Mouse (Mus musculus): Measurements from ENCODE around the gene Prnp.

Prnp gene

DNA sequence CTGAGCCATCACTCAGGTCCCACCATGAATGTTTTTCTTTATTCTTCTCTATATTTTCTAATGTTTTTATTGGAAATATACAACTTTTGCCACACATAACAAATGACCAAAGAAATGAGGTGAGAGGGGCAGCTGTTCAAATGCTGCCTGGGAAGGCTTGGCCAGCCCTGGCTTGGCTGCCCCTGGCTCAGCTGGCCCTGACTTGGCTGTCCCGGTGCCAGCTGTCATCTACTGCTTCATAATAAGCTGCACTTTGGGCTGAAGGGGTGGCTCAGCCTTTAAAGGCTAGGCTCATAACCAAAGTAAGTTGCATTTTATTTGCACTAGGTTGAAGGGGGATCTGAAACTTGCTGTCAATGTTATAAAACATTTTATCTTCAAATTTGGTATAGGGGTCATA, 2.9 kb upstream of the Prnp start:
- DNase-seq (ENCODE audit: inconsistent ontology term) = no peak

- no peak for DNase-seq (ENCODE audit: inconsistent ontology term)
Observed at GRCm38 (mm10) chr2:131907311-131907710, 2.4 kb upstream of the Prnp start.

GRCm38 (mm10) chr2:131908351-131908861, 1.3 kb upstream of the Prnp start:
- no peak for DNase-seq (ENCODE audit: inconsistent ontology term)

DNA sequence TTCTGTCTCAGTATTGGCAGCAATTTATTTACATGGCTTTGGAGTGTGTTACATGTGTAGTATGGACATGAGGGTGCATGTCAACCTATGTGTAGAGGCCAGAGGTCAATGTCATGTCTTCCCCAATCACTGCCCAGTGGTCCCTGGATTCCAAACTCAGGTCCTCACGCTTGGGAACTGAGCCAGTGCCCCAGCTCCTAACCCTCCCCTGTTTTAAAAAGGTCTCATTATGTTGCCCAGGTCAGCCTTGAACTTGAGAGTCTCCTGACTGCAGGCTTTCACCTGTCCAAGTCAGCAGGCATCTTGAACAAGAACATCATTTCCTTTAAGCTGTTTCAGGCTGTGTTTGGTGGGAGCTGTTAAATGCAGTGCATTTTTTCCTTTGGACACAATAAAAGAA, 822 bp upstream of the Prnp start:
- no peak for DNase-seq (ENCODE audit: inconsistent ontology term)

GRCm38 (mm10) chr2:131910847-131911246, 1.1 kb downstream of the Prnp start:
- no peak for DNase-seq (ENCODE audit: inconsistent ontology term)

DNA sequence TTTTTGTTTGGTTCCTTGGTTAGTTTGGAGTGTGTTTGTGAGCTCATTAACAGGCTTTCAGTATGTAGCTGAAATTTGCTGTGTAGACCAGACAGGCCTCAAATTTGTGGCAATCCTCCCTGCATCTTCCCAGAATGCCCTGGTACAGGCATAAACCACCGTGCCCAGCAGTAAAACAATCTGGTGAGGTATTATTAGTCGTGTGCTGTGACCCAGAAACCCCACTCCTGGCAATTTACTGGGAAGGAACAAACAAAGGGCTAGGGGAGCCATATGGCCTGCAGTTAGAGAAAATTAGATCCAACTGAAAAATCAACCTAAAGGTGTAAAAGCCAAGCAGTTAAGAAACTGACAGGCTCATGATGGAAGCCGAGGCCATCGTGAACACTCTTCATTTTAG, 1.6 kb downstream of the Prnp start:
- no peak for DNase-seq (ENCODE audit: inconsistent ontology term)

GRCm38 (mm10) chr2:131912526-131913258, 3.0 kb downstream of the Prnp start:
- no peak for DNase-seq (ENCODE audit: inconsistent ontology term)

- no peak for DNase-seq (ENCODE audit: inconsistent ontology term)
Observed at GRCm38 (mm10) chr2:131932275-131932902, 22.7 kb downstream of the Prnp start.

DNA sequence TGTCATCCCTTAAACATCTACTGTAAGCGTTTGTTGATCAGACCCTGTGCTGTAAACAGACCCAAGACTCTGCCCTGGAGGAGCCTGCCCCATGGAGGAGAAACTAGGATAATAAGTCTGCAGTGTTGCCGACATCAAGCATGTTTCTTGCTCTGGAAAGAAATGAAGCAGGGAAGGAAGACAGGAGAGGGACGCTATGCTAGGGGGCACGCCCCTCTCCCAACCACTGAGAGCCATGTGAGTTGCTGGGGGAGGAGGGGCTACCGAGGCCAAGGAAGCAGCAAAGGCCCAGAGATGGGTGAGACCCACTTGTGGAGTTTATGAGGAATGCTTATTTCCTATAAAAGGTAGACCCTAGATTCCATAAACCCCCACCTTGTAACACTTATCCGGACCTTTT, 23.3 kb downstream of the Prnp start:
- no peak for DNase-seq (ENCODE audit: inconsistent ontology term)

DNA sequence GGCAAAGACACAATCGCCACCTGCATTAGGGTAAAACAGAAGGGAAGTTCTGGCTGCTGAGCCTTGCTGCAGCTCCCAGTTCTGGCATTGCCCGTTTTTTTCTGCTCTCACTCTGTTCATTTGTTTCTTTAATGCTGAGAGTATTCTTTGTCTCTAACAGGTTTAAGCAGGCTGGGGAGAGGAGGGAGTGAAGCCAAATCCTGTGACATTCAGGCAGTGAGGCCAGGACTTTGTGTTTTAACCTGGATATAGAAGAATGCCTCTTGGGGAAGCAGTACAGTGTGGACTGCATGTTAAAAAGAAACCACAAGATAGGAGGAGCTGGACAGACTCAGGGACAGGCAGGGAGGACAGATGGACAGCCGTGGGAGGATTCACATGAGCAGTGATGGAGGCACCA, 23.9 kb downstream of the Prnp start:
- DNase-seq (ENCODE audit: inconsistent ontology term) = no peak

- DNase-seq (ENCODE audit: inconsistent ontology term) = no peak
Observed at GRCm38 (mm10) chr2:131934243-131934642, 24.5 kb downstream of the Prnp start.

DNA sequence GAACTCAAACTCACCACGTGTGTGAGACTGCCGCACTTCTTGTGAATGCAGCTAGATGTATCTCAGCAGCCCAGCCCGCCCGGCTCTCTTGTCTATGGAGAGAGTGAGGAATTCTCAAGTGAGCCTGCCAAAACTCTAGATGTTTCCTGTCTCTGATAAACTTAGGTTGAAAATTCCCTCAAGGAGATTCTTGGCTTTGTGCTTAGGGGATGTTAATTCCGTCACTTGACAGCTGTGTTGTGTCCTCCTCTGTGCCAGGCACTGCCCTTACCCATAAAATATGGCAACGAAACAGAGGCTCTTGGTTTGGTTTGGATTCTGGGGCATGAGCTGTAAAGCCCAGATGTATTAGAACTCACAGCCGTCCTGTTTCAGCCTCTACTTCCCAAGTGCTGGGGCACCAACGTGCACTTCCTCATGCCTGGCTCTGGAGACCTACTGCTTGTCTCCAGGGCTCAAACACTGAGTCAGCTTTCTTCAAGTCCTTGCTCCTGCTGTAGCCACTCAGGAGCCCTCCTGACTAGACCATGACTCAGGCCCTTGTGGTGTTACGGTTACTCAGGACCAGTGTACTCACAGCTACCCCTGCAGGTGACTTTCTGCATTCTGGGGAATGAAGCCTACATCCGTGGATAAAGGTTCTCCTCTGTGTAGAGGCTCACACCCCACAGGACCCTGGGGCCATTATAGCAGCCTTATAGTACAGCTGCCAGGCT, 25.8 kb downstream of the Prnp start:
- DNase-seq (ENCODE audit: inconsistent ontology term) = no peak

DNA sequence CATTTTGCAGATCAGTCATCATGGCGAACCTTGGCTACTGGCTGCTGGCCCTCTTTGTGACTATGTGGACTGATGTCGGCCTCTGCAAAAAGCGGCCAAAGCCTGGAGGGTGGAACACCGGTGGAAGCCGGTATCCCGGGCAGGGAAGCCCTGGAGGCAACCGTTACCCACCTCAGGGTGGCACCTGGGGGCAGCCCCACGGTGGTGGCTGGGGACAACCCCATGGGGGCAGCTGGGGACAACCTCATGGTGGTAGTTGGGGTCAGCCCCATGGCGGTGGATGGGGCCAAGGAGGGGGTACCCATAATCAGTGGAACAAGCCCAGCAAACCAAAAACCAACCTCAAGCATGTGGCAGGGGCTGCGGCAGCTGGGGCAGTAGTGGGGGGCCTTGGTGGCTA, 26.7 kb downstream of the Prnp start:
- DNase-seq (ENCODE audit: inconsistent ontology term) = no peak

- DNase-seq (ENCODE audit: inconsistent ontology term) = no peak
Observed at GRCm38 (mm10) chr2:131939404-131940111, 29.8 kb downstream of the Prnp start.

DNA sequence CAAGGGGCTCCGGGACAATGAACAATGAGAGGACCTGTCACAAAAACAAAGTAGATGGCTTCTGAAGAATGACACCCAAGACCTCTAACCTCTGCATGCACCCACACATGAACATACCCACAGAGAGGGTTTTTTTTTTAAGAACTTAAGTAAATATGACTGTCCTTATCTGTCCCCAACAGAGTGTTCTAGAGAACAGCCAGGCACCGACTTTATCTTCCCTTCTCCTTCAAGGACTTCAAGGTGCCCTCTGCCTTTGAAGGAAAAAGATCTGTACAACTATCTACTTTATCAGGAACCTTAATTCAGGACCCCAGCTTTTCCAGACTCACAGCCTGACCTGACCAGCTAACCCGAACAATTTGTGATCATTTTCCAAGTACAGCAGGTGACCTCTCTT, 30.8 kb downstream of the Prnp start:
- DNase-seq (ENCODE audit: inconsistent ontology term) = no peak

DNA sequence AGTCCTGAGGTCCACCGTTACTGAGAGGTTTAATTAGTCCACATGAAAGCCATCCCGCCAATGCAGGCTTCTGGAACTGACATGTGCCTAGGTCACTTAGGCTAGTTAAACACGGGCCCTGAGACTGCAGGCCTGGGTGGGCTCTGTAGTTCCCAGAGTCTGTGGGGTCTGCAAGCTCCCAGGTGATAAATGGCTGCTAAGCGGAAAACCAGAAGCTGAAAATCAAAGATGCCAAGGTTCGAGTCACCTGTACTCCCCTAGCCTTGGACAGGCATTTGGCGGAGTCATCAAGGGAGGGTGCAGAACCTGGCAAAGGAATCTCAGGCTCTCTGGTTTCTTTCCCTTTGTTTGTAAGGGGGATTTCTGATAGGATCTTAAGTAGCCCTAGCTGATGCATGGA, 31.8 kb downstream of the Prnp start:
- no peak for DNase-seq (ENCODE audit: inconsistent ontology term)

DNA sequence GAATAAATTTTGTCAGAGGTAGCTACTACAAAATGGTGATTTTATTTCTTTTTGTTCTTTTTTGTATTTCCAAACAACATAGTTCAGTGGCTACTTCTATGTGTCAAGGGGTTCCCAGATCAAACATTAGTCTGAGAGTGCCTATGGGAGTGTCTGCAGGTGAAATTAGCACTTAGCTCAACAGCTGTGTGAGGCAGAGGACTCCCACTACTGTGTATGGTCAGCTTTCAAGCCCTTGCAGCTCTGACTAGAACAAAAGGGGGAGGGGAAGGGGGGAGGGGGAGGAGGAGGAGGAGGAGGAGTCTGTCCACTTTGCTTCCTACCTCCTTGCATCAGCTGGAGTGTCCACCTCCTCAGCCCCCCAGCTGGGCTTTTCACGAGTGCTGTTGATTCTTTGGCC, 34.6 kb downstream of the Prnp start:
- DNase-seq (ENCODE audit: inconsistent ontology term) = no peak

GRCm38 (mm10) chr2:131945225-131945624, 35.5 kb downstream of the Prnp start:
- DNase-seq (ENCODE audit: inconsistent ontology term) = no peak

- DNase-seq (ENCODE audit: inconsistent ontology term) = no peak
Observed at GRCm38 (mm10) chr2:131945765-131946164, 36.0 kb downstream of the Prnp start.

DNA sequence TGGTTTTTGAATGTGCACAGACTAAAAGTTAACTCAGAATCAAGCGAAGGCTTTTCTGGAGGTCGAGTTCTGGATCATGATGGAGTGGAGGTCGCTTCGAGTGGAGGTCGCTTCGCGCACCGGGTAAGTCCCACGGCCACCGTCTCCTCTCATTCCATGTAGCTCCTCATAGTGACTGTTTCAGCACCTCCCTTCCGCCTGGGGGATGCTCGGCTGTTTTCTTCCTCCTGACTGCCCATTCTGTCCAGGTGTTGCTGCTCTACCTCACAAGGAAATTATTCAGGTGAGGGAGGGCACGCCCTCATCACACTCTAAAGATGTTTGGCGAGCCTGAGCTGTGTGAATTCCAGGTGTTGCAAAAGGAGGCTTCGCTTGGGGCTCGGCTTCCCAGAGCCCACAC, 36.6 kb downstream of the Prnp start:
- no peak for DNase-seq (ENCODE audit: inconsistent ontology term)

DNA sequence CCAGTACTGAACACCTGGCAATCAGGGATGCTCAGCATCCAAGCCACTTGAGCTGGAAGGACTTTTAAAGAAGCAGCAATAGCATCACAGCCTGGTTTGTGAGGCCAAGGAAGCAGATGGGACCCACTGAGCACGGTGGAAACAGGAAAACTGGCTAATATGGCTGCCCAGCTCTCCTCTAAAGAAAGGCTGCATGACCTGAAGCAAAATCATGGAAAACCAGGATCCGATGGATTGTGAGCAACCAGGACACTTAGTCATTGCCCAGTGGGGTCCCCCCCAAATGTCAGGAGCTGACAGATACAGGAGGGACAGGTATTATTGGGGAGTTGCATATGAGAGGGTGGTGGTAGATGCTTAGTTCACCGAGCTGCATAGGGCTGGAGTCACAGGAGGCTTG, 38.4 kb downstream of the Prnp start:
- no peak for DNase-seq (ENCODE audit: inconsistent ontology term)

Measured in Muller cell, postnatal 12 days (primary cell).